Mouse (Mus musculus) embryonic fibroblast, embryonic 13.5 days (primary cell): ENCODE results near the gene Cyb561d1.

ENCODE experiments used
- CTCF ChIP-seq: IDR thresholded peaks from 2 replicates; pipeline ENCODE4 v1.5.1; 2011; ENCODE audit warnings: mild to moderate bottlenecking, control low read depth, low read length, moderate library complexity, borderline replicate concordance; ENCODE audit not compliant: insufficient read depth
- POLR2A ChIP-seq: IDR thresholded peaks from 2 replicates; pipeline ENCODE4 v1.6.1; 2011; ENCODE audit warnings: low read depth, mild to moderate bottlenecking, control low read depth, low read length, moderate library complexity

- TF ChIP-seq CTCF (no peak), POLR2A (no peak)
These were observed 2.2 kb upstream of the Cyb561d1 start for GRCm38 (mm10) chr3:108203212-108203611.
